In genomic region chr4:108937848-108938771, GRCm38 (mm10) we compare ENCODE assay signal across 10 mouse cellular contexts. TPM values are rescaled to one million over a fixed set of nuclear protein-coding genes. Genes with fewer than 3 reads are reported as not detected.
A peak's percentile ranks its signal among the peaks of the same experiment; 100 is the strongest.
DNase-seq lines count a peak whose midpoint lies in the region; ATAC-seq and TF ChIP-seq lines count a peak whose summit lies in the region.
"Had no signal": no experiment of that assay in that cellular context is flagged by ENCODE, and none has a peak within 500 bp of the region (broad histone marks: within the 10 kb centered on the region; RNA-seq: fewer than 3 reads in every experiment).

No protein-coding gene starts in this region.

- ATAC-seq in forebrain, embryonic 14.5 days = peak; percentile 77
- no peak for ATAC-seq in kidney, embryonic 14.5 days (ENCODE audit: low FRiP score, low TSS enrichment)

- H3K9me3 ChIP-seq in forebrain, embryonic 14.5 days (replicated peaks; ENCODE audit: control insufficient read depth, low read length) = no peaks in the 10 kb centered on the region
- no peaks in the 10 kb centered on the region for H3K9me3 ChIP-seq in kidney, embryonic 14.5 days (ENCODE audit: control insufficient read depth, low read length)
- H3K9me3 ChIP-seq: liver, embryonic 13.5 days had no signal

- no peak for TF ChIP-seq CTCF in brain, embryonic 14.5 days (IDR thresholded peaks at IDR 0.05; ENCODE audit: borderline replicate concordance, extremely low read depth, insufficient read depth, insufficient read length)

- peak; percentile 32 for DNase-seq in Muller cell, postnatal 12 days (ENCODE audit: inconsistent ontology term)
- DNase-seq in brain, embryonic 14.5 days (ENCODE audit: low read depth) = peak; percentile 89
- DNase-seq in forebrain, embryonic 14.5 days (ENCODE audit: low spot score) = peak; percentile 72
- peak; percentile 49 to 72 for DNase-seq in left cerebral cortex, postnatal 14 days (ENCODE audit: low spot score in 2 of 2)
- DNase-seq in heart, postnatal 25 days (ENCODE audit: low spot score) = no peak
- DNase-seq in kidney, adult 11 months = no peak
- DNase-seq: liver, embryonic 13.5 days had no signal

- no peaks in the 10 kb centered on the region for H3K36me3 ChIP-seq in forebrain, embryonic 14.5 days (ENCODE audit: control insufficient read depth, insufficient read depth, low read length)
- H3K36me3 ChIP-seq in kidney, embryonic 14.5 days (ENCODE audit: control insufficient read depth, insufficient read depth, low read length) = no peaks in the 10 kb centered on the region
- H3K36me3 ChIP-seq: liver, embryonic 13.5 days had no signal

- intact Hi-C loops in left cerebral cortex, postnatal 14 days (cut with DNase I) = no loop called here
- intact Hi-C loops in heart, postnatal 25 days (cut with DNase I) = no loop called here

- H3K27ac ChIP-seq in forebrain, embryonic 14.5 days (ENCODE audit: low read depth, low read length) = peak overlapping the region; percentile 66
- no peak overlapping the region for H3K27ac ChIP-seq in kidney, embryonic 14.5 days (ENCODE audit: low read depth, low read length)
- H3K27ac ChIP-seq: liver, embryonic 13.5 days; stomach, postnatal 0 days had no signal

- WGBS in forebrain, embryonic 14.5 days = 48% methylated on average over 12 of the region's 12 CpGs
- WGBS in kidney, embryonic 14.5 days = 68% methylated on average over 12 of the region's 12 CpGs

- H3K9ac ChIP-seq in forebrain, embryonic 14.5 days (ENCODE audit: low read length) = no peak overlapping the region
- no peak overlapping the region for H3K9ac ChIP-seq in kidney, embryonic 14.5 days (ENCODE audit: low read depth, low read length)
- H3K9ac ChIP-seq: liver, embryonic 13.5 days had no signal

- H3K4me3 ChIP-seq in forebrain, embryonic 14.5 days (ENCODE audit: low read depth, low read length) = no peak overlapping the region
- no peak overlapping the region for H3K4me3 ChIP-seq in kidney, embryonic 14.5 days (ENCODE audit: low read length)
- H3K4me3 ChIP-seq: liver, embryonic 13.5 days had no signal

- no peak for TF ChIP-seq POLR2A in brain, embryonic 14.5 days (IDR thresholded peaks at IDR 0.05; ENCODE audit: borderline replicate concordance, extremely low read depth, insufficient read depth, insufficient read length, poor library complexity, severe bottlenecking)

- H3K4me1 ChIP-seq in forebrain, embryonic 14.5 days (ENCODE audit: control insufficient read depth, insufficient read depth, low read length) = peaks cover 12% of the 10 kb centered on the region; the same call in 1 of the 2 replicates
- no peaks in the 10 kb centered on the region for H3K4me1 ChIP-seq in kidney, embryonic 14.5 days (ENCODE audit: control insufficient read depth, insufficient read depth, low read length)
- H3K4me1 ChIP-seq: liver, embryonic 13.5 days had no signal

- H3K27me3 ChIP-seq in forebrain, embryonic 14.5 days (replicated peaks; ENCODE audit: control insufficient read depth, insufficient read depth, low read length) = no peaks in the 10 kb centered on the region
- H3K27me3 ChIP-seq in kidney, embryonic 14.5 days (ENCODE audit: control insufficient read depth, insufficient read depth, low read length) = no peaks in the 10 kb centered on the region
- H3K27me3 ChIP-seq: liver, embryonic 13.5 days had no signal

- H3K4me2 ChIP-seq in forebrain, embryonic 14.5 days (ENCODE audit: low read length) = no peak overlapping the region
- no peak overlapping the region for H3K4me2 ChIP-seq in kidney, embryonic 14.5 days (replicated peaks; ENCODE audit: low read depth, low read length)
- H3K4me2 ChIP-seq: liver, embryonic 13.5 days had no signal

RNA-seq across cellular contexts. Expression of gene Rab3b, which starts 59.2 kb away (rescaled TPM):
- polyA plus RNA-seq in brain, embryonic 14.5 days (2012; rRNA removed) = 58.2 and 69.6 TPM in 2 replicates
- polyA plus RNA-seq in forebrain, embryonic 14.5 days (2014; fragmentation: Nextera tagmentation; extraction: Ambion mirVana) = 79.7 and 87.4 TPM in 2 replicates
- total RNA-seq in left cerebral cortex, postnatal 14 days (2021) = 100 to 1,000 TPM; 106 to 123 TPM
- polyA plus RNA-seq in kidney, embryonic 14.5 days (2014; fragmentation: Nextera tagmentation; extraction: Ambion mirVana) = 16.0 and 16.6 TPM in 2 replicates
- under 1 TPM; 0.34 to 0.73 TPM for total RNA-seq in heart, postnatal 25 days (2021)
- total RNA-seq: hematopoietic stem cell, adult 5-6 weeks had no signal

Comparison
In these comparisons a context has a peak if more than half of its experiments do, and no peak if none do; other contexts are left out.
1. DNase-seq: peak in Muller cell, postnatal 12 days (single experiment), brain, embryonic 14.5 days (single experiment), forebrain, embryonic 14.5 days (single experiment) and left cerebral cortex, postnatal 14 days (2 of 2); none in heart, postnatal 25 days (single experiment) and kidney, adult 11 months (single experiment).